Mouse (Mus musculus) ES-E14 (cell line): ENCODE results near the gene Bmp7.

Source experiments
- CHD2 ChIP-seq: IDR thresholded peaks from 2 replicates; pipeline ENCODE4 v1.6.1; 2014; ENCODE audit warnings: mild to moderate bottlenecking, low read depth, low read length, inconsistent platforms
- HCFC1 ChIP-seq: IDR thresholded peaks from 2 replicates; pipeline ENCODE4 v1.6.1; 2012; ENCODE audit warnings: low read length, inconsistent platforms, borderline replicate concordance; ENCODE audit not compliant: insufficient read depth
- MAFK ChIP-seq: IDR thresholded peaks from 2 replicates; pipeline ENCODE4 v1.6.1; 2014; ENCODE audit warnings: mild to moderate bottlenecking, low read depth, low read length, inconsistent platforms; ENCODE audit not compliant: insufficient read depth
- ZC3H11A ChIP-seq: IDR thresholded peaks from 2 replicates; pipeline ENCODE4 v1.6.1; 2012; ENCODE audit warnings: low read depth, mild to moderate bottlenecking, inconsistent platforms, low read length, borderline replicate concordance
- ZNF384 ChIP-seq: IDR thresholded peaks from 2 replicates; pipeline ENCODE4 v1.6.1; 2012; ENCODE audit warnings: low read depth, low read length, inconsistent platforms

GRCm38 (mm10) chr2:172982776-172983561 is 42.8 kb upstream of the Bmp7 start:
- TF ChIP-seq ZNF384 = no peak
- TF ChIP-seq ZC3H11A = no peak
- no peak for TF ChIP-seq MAFK
- TF ChIP-seq CHD2 = no peak
- no peak for TF ChIP-seq HCFC1
